Mouse (Mus musculus): ENCODE measurements around the gene Mfsd2a. TPM values are rescaled to one million over a fixed set of nuclear protein-coding genes. Genes with fewer than 3 reads are reported as not detected.
"Not testable (repeated sequence)": the region's sequence is repeated elsewhere in the genome, so short reads cannot be mapped to it uniquely, and the experiment has no call there.

The Mfsd2a gene
- 10 to 100 TPM; 19.2 to 21.4 TPM for total RNA-seq (2021)
- long read RNA-seq, experiment 1, transcript Mfsd2a-201 (14 exons, 2,151 nt), result major isoform, 30 of 39 reads
- long read RNA-seq, experiment 1, partial matches to known transcripts, result 2 of 39 reads
- long read RNA-seq, experiment 1, other reads (novel, unspliced or antisense), result 7 of 39 reads
- long read RNA-seq, experiment 2, transcript Mfsd2a-201 (14 exons, 2,151 nt), result major isoform, 11 of 15 reads
- long read RNA-seq, experiment 2, partial matches to known transcripts, result 0 of 15 reads
- long read RNA-seq, experiment 2, other reads (novel, unspliced or antisense), result 4 of 15 reads

- DNase-seq (ENCODE audit: low spot score in 2 of 2), result peak; percentile 64 to 71
These were observed at the start of gene Mfsd2a for GRCm38 (mm10) chr4:122961100-122961567. TSS of gene Mfsd2a (minus strand) at chr4:122961188.

GRCm38 (mm10) chr4:123005054-123005966 is 44.3 kb upstream of the Mfsd2a start:
- DNase-seq (ENCODE audit: low spot score in 2 of 2), result peak; percentile 86 to 87

DNA sequence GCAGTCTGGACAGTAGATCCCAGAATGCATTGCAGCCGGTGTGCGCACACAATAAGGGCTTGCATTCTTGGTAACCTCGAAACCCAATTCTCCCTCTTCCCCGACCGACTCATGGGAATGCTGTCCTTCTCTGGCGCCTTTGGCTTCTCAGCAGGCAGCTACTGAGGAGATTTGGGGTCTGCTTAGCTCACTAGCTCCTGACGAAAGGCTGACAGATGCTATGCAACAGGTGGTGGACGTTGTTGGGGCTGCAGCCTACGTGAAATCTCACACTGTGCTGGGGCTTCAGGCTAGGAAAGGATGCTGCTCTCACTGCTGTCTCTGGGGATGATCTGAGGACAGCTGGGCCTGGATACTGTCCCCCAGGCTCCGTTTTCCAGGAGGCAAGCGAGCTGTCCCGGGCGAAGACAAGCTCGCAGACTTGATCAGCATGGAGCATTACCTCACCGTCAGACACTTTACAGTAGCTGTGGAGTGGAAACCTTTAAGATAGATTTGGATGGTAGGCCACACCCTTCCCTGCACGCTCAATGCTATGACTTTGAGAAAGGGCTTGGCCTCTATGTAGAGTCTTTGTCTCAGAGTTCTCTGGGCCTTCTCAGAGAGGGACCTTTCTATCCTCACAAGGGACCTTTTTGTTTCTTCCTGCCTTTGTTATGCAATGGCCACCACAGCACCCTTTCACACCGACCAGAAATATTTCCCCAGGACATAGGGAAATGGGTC is 39.8 kb upstream of the Mfsd2a start:
- DNase-seq (ENCODE audit: low spot score in 2 of 2), result no peak

DNA sequence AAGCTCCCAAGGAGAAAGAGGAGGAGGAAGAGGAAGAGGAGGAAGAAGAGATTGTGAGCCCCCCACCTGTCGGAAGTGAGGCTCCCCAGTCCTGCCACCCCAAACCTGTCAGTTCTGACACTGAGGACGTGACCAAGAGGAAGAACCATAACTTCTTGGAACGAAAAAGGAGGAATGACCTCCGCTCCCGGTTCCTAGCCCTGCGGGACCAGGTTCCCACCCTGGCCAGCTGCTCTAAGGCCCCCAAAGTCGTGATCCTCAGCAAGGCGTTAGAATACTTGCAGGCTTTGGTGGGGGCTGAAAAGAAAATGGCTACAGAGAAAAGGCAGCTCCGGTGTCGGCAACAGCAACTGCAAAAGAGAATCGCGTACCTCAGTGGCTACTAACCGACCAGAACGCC is 39.1 kb upstream of the Mfsd2a start:
- no peak for DNase-seq (ENCODE audit: low spot score in 2 of 2)

GRCm38 (mm10) chr4:122999263-122999691 is 38.3 kb upstream of the Mfsd2a start:
- no peak for DNase-seq (ENCODE audit: low spot score in 2 of 2)

GRCm38 (mm10) chr4:122998537-122999262 is 37.7 kb upstream of the Mfsd2a start:
- DNase-seq (ENCODE audit: low spot score in 2 of 2), result no peak

GRCm38 (mm10) chr4:122996618-122997381 is 35.8 kb upstream of the Mfsd2a start:
- no peak for DNase-seq (ENCODE audit: low spot score in 2 of 2)

DNA sequence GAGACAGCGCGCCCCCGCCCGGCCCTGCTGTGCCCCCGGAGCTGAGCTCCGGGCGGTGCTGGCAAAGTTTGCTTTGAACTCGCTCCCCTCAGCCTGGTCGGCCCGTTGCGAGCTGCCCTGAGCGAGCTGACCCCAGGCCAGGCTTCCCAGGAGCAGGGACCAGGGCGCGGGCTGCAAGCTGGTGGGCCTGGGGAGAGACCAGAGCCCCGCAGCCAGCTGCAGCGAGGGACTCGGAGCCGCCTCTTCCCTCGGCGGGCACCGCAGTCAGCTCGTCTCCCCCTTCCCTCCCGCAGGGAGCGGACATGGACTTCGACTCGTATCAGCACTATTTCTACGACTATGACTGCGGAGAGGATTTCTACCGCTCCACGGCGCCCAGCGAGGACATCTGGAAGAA is 35.2 kb upstream of the Mfsd2a start:
- DNase-seq (ENCODE audit: low spot score in 2 of 2), result no peak

GRCm38 (mm10) chr4:122995404-122996220 is 34.6 kb upstream of the Mfsd2a start, which contains the start of gene Mycl:
TSS of gene Mycl (plus strand) at chr4:122995652.
- peak; percentile 87 to 88 for DNase-seq (ENCODE audit: low spot score in 2 of 2)

DNA sequence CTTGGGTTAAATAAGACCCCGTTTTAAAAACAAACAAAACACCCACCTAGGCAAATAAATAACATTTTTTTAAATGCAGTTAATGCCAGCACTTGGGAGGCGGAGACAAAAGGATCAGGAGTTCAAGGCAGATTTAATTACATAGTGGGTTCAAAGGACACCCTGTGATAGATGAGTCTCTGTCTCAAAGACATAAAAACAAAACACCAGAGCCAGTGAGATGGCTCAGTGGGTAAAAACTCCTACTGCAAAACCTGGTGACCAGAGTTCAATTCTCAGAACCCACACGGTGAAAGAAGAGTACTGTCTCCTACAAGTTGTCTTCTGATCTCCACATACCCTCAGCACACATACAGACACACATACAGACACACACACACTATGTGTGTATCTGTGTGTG is 31.3 kb upstream of the Mfsd2a start:
- no peak for DNase-seq (ENCODE audit: low spot score in 2 of 2)

- DNase-seq (ENCODE audit: low spot score in 2 of 2), result no peak
These were observed 30.2 kb upstream of the Mfsd2a start for GRCm38 (mm10) chr4:122991177-122991576.

DNA sequence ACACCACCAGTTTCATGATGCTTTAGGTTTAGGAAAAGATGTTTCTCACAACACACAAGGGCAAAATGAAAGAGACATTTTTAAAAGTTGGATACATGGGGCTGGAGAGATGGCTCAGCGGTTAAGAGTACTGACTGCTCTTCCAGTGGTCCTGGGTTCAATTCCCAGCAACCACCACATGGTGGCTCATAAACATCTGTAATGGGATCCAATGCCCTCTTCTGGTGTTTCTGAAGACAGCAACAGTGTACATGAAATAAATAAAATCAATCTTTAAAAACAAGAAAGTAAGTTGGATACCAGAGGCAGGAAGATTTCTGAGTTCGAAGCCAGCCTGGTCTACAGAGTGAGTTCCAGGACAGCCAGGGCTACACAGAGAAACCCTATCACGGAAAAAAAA is 27.0 kb upstream of the Mfsd2a start:
- DNase-seq (ENCODE audit: low spot score in 2 of 2), result not testable (repeated sequence)

DNA sequence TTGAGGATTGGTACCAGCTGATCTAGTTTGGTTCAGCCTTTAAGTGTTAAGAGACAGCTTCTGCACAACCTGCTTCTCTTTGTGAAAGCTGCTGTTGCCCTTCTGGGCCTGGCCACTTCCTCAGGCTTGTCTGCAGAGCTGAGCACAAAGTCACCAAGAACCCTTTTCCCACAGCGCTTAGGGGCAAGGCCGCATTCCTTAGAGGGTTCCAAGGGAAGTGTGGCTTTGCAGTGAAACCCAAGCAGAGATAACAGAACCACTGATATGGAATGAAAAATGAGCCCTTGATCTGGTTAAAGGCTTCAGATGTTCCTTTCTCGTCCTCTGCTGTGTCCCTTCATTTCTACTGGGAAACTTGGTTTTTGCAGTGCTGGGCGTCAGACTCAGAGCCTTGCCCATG is 26.4 kb upstream of the Mfsd2a start:
- DNase-seq (ENCODE audit: low spot score in 2 of 2), result no peak

DNA sequence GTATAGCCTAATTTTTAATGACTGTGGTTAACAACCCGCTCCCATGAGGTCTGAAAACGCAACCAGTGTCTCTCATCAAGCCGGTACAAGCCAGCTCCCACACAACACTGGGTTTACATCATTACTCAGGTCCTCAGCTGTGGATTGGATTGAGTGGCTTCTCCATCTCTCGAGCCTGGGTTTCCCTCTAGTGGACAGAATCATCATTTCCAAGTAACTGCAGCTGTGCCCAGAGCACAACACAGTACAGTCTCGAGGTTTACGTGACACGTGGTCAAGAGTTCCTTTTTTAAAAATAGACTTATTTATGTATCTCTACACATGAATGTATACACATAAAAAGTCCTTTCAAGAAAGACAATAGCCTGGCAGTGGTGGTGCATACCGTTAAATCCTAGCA is 24.1 kb upstream of the Mfsd2a start:
- DNase-seq (ENCODE audit: low spot score in 2 of 2), result peak; percentile 57 to 69

- DNase-seq (ENCODE audit: low spot score in 2 of 2), result no peak
These were observed 22.7 kb upstream of the Mfsd2a start for GRCm38 (mm10) chr4:122983486-122984261.

GRCm38 (mm10) chr4:122982537-122982936 is 21.5 kb upstream of the Mfsd2a start:
- no peak for DNase-seq (ENCODE audit: low spot score in 2 of 2)

- no peak for DNase-seq (ENCODE audit: low spot score in 2 of 2)
These were observed 20.9 kb upstream of the Mfsd2a start for GRCm38 (mm10) chr4:122981930-122982329.

- DNase-seq (ENCODE audit: low spot score in 2 of 2), result no peak
These were observed 20.2 kb upstream of the Mfsd2a start for GRCm38 (mm10) chr4:122981238-122981637.
